Mouse (Mus musculus) forebrain, postnatal 0 days (tissue): ENCODE measurements around the gene Rnf145. TPM values are rescaled to one million over a fixed set of nuclear protein-coding genes. Genes with fewer than 3 reads are reported as not detected.

ENCODE experiments used
- ATAC-seq: fragments of 200-750 bp; cut with Nextera tagmentation; 2 replicates; pipeline ENCODE4 v1.8.0; 2017; ENCODE audit warnings: mild to moderate bottlenecking, moderate library complexity
- DNase-seq: peaks from one replicate; pipeline ENCODE4 v3.0.0-alpha.2; 2015
- H3K27ac ChIP-seq: fragments of 300-500 bp; sonication (generic); 2 replicates; pipeline ENCODE4 v1.5.1; 2014; ENCODE audit warnings: low read depth, mild to moderate bottlenecking, antibody characterized with exemption, low read length, moderate library complexity, mixed read lengths
- H3K27me3 ChIP-seq: fragments of 300-500 bp; sonication (generic); 2 replicates; pipeline ENCODE4 v1.6.1; 2014; ENCODE audit warnings: mild to moderate bottlenecking, low read length, mixed read lengths; ENCODE audit not compliant: insufficient read depth
- H3K36me3 ChIP-seq: fragments of 300-500 bp; sonication (generic); 2 replicates; pipeline ENCODE4 v1.6.1; 2014; ENCODE audit warnings: mild to moderate bottlenecking, moderate library complexity; ENCODE audit not compliant: insufficient read depth
- H3K4me1 ChIP-seq: fragments of 300-500 bp; sonication (generic); 2 replicates; pipeline ENCODE4 v1.6.1; 2014; ENCODE audit warnings: antibody characterized with exemption; ENCODE audit not compliant: insufficient read depth
- H3K4me2 ChIP-seq: fragments of 300-500 bp; sonication (generic); 2 replicates; pipeline ENCODE4 v1.6.1; 2014; ENCODE audit warnings: low read depth, mild to moderate bottlenecking, moderate library complexity
- H3K4me3 ChIP-seq: fragments of 300-500 bp; sonication (generic); 2 replicates; pipeline ENCODE4 v1.5.1; 2014; ENCODE audit warnings: low read depth, low read length, mixed read lengths
- H3K9ac ChIP-seq: fragments of 300-500 bp; sonication (generic); 2 replicates; pipeline ENCODE4 v1.6.1; 2014; ENCODE audit warnings: mild to moderate bottlenecking
- H3K9me3 ChIP-seq: fragments of 300-500 bp; sonication (generic); 2 replicates; pipeline ENCODE4 v1.6.1; 2016; ENCODE audit warnings: low read length
- CTCF ChIP-seq: sonication (generic); IDR thresholded peaks from 2 replicates; pipeline ENCODE4 v1.5.1; 2016; ENCODE audit warnings: antibody characterized with exemption, control low read depth, low read depth
- WGBS: fragments of 180-500 bp; shearing (Covaris S2); extraction: QIAGEN DNeasy Blood & Tissue Kit; methylation state at CpG from one replicate; pipeline ENCODE4 v1.1.7; 2014; 5-methylcytosine and 5-hydroxymethylcytosine counted together
- polyA plus RNA-seq: library from polyadenylated mRNA; unstranded; fragments of >200 nt; fragmentation: Nextera tagmentation; extraction: Ambion mirVana; gene quantifications from 2 replicates; pipeline ENCODE4 v1.2.1, GENCODE M21; 2015
- total RNA-seq: library from RNA; depleted of rRNA; stranded (reverse); fragments of >200 nt; gene quantifications from 2 replicates; pipeline ENCODE4 v1.2.3, GENCODE M21; 2014

Gene Rnf145
- total and polyA plus RNA-seq, 2 experiments from 2014 or later: 97.4 to 100 TPM

GRCm38 (mm10) chr11:44519950-44520761 lies 1.4 kb downstream of the Rnf145 start:
- TF ChIP-seq CTCF: no peak
- peak; percentile 69 for DNase-seq
- under 1% methylated on average over 28 of the region's 28 CpGs for WGBS
- ATAC-seq: peak; percentile 79
- H3K36me3 ChIP-seq: peaks cover 4% of the 10 kb centered on the region; the same call in 1 of the 2 replicates
- H3K27ac ChIP-seq: peak overlapping the region; percentile 87
- no peaks in the 10 kb centered on the region for H3K27me3 ChIP-seq
- H3K9ac ChIP-seq: peak overlapping the region; percentile 84
- H3K9me3 ChIP-seq: no peaks in the 10 kb centered on the region
- H3K4me2 ChIP-seq: peak overlapping the region; percentile 88
- H3K4me1 ChIP-seq: peaks cover 16% of the 10 kb centered on the region
- peak overlapping the region; percentile 88 for H3K4me3 ChIP-seq

- no peaks in the 10 kb centered on the region for H3K27me3 ChIP-seq
- peaks cover 16% of the 10 kb centered on the region for H3K4me1 ChIP-seq
- H3K4me2 ChIP-seq: no peak overlapping the region
- peaks cover 13% of the 10 kb centered on the region for H3K36me3 ChIP-seq
- no peaks in the 10 kb centered on the region for H3K9me3 ChIP-seq
- DNase-seq (no peak), ATAC-seq (no peak)
- H3K9ac ChIP-seq: no peak overlapping the region
- no peak overlapping the region for H3K27ac ChIP-seq
- WGBS: 78% methylated on average over 5 of the region's 5 CpGs
- no peak overlapping the region for H3K4me3 ChIP-seq
- no peak for TF ChIP-seq CTCF
These were observed 3.8 kb downstream of the Rnf145 start for GRCm38 (mm10) chr11:44522594-44522993.

- no peak for ATAC-seq
- Histone ChIP-seq H3K27ac (no peak overlapping the region), H3K27me3 (no peaks in the 10 kb centered on the region), H3K4me3 (no peak overlapping the region), H3K4me2 (no peak overlapping the region), H3K36me3 (peaks cover 19% of the 10 kb centered on the region), H3K9me3 (no peaks in the 10 kb centered on the region), H3K9ac (no peak overlapping the region), H3K4me1 (0 out of 2 replicates have a peak, but pooled peaks cover 4% of the 10 kb centered on the region)
- 80% methylated on average over 4 of the region's 4 CpGs for WGBS
- no peak for DNase-seq
- TF ChIP-seq CTCF: 0 out of 2 replicates have a peak, but pooled peaks have one; percentile 8
These were observed 7.0 kb downstream of the Rnf145 start for GRCm38 (mm10) chr11:44525765-44526164.

DNA sequence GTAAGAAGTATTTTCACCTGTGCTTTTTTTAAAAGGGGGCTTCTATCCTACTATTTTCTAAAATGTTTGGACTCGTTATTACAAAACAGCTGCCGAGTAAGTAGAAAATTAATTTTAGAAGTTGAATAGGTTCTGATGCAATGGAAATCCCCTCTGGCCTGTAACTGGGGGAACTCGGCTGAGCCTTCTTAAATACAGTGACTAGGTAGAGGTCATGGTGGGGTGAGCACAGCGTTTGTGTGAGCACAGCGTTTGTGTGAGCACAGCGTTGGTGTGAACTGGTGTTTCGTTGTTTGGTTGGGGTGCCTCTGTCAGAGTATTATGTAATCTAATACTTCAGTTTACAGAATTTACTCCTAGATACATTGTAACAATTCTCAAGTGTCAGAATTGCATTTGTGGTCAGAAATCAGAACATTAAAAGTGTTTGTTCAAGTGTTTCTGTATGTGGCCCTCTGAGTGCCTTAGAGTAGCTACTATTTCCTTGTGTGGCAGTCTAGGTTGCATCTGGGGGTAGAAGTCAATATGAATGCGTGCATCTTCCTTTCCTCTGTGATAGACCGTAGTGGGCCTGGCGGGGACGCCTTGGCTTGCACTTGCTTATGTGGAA lies 8.0 kb downstream of the Rnf145 start:
- DNase-seq: no peak
- H3K27ac ChIP-seq: no peak overlapping the region
- H3K4me3 ChIP-seq: no peak overlapping the region
- WGBS: 94% methylated on average over 11 of the region's 11 CpGs
- H3K4me1 ChIP-seq: no peaks in the 10 kb centered on the region
- no peak overlapping the region for H3K4me2 ChIP-seq
- no peak for ATAC-seq
- no peaks in the 10 kb centered on the region for H3K9me3 ChIP-seq
- H3K27me3 ChIP-seq: no peaks in the 10 kb centered on the region
- H3K36me3 ChIP-seq: peaks cover 27% of the 10 kb centered on the region
- H3K9ac ChIP-seq: no peak overlapping the region
- TF ChIP-seq CTCF: no peak

DNA sequence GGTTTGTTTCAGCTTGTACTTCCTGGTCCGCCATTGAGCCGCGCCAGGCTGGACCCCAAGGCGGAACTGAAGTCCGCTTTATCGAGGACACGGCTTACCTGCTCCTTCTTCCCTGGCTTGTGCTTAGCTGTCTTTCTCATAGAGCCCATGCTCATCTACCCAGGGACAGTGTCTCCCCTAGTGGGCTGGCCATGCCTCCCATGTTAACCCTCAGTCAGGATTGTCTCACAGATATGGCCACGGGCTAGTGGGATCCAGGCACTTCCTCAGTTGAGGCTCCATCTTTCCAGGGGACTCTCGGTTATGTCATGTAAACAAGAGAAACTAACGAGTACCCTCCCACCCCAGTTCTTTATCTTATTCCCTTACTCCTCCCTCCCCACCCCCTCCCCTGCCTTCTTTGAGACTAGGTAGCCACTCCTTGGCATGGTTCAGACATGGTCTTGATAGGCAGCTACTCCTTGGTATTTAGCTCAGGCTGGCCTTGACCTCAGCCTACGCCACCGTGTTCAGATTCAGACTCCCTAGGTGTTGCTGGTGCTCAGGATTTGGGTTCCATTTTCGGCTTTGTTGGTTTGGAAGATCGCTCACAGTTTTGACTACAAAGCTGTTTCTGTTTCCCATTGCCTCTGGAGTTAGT lies 9.9 kb downstream of the Rnf145 start:
- H3K4me2 ChIP-seq: no peak overlapping the region
- H3K4me3 ChIP-seq: no peak overlapping the region
- TF ChIP-seq CTCF: 0 out of 2 replicates have a peak, but pooled peaks have one; percentile 13
- no peak for DNase-seq
- no peaks in the 10 kb centered on the region for H3K9me3 ChIP-seq
- no peak for ATAC-seq
- H3K27me3 ChIP-seq: no peaks in the 10 kb centered on the region
- H3K27ac ChIP-seq: no peak overlapping the region
- H3K36me3 ChIP-seq: peaks cover 41% of the 10 kb centered on the region
- 88% methylated on average over 14 of the region's 14 CpGs for WGBS
- H3K4me1 ChIP-seq: no peaks in the 10 kb centered on the region
- no peak overlapping the region for H3K9ac ChIP-seq

DNA sequence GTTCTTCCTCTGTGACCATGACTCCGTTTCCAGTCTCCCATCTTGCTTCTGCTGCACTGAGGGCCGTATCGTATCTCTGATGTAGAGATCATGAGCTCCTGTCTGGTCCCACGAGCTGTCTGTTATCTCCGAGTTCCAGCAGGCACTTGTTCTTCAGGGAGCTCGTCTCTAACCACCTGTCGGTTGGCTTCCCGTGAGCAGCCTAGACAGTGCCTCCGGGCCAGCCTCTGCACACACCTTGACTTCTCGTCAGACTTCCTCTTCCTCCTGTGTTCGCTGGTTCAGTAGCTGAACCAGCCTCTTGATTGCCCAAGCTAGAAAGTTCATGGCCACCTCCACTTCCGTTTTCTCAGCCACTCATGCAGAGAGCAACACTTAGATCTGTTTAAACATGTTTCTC lies 10.4 kb downstream of the Rnf145 start:
- 92% methylated on average over 12 of the region's 12 CpGs for WGBS
- peaks cover 45% of the 10 kb centered on the region for H3K36me3 ChIP-seq
- TF ChIP-seq CTCF: no peak

DNA sequence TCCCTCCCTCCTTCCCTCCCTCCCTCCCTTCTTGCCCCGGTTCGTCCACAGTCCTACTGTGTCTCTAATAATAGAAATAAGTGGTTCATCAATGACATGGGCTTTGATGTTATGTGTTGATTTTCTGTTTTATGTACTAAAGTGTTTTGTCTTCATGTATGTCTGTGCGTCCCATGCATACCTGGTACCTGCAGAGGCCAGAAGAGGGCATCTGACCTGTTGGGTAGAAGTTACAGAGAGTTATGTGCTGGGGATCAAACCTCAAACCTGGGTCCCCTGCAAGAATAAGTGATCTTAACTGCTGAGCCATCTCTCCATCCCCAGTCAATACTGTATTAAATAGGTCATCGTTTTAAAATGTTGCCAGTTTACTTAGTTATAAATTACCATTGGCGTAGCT lies 11.0 kb downstream of the Rnf145 start:
- no peak for TF ChIP-seq CTCF
- Histone ChIP-seq H3K36me3 (peaks cover 45% of the 10 kb centered on the region), H3K4me2 (no peak overlapping the region), H3K27ac (no peak overlapping the region), H3K9me3 (no peaks in the 10 kb centered on the region), H3K9ac (no peak overlapping the region), H3K4me1 (no peaks in the 10 kb centered on the region), H3K4me3 (no peak overlapping the region), H3K27me3 (no peaks in the 10 kb centered on the region)
- ATAC-seq (no peak), DNase-seq (no peak)
- WGBS: 89% methylated on average over 5 of the region's 5 CpGs

More for the DNA sequence above, 10.4 kb downstream of the Rnf145 start:
- no peak overlapping the region for H3K27ac ChIP-seq
- DNase-seq (no peak), ATAC-seq (no peak)
- no peaks in the 10 kb centered on the region for H3K27me3 ChIP-seq
- no peak overlapping the region for H3K9ac ChIP-seq
- no peak overlapping the region for H3K4me3 ChIP-seq
- H3K9me3 ChIP-seq: no peaks in the 10 kb centered on the region
- H3K4me1 ChIP-seq: no peaks in the 10 kb centered on the region
- no peak overlapping the region for H3K4me2 ChIP-seq
